Mouse (Mus musculus) limb, embryonic 14.5 days (tissue): Measurements from ENCODE around the gene Atp6v0e. TPM values are rescaled to one million over a fixed set of nuclear protein-coding genes. Genes with fewer than 3 reads are reported as not detected.

Experiments used
- ATAC-seq: fragments of 200-750 bp; cut with Nextera tagmentation; 2 replicates; pipeline ENCODE4 v1.8.0; 2017; ENCODE audit warnings: low read depth, moderate number of reproducible peaks, moderate TSS enrichment; ENCODE audit not compliant: low FRiP score
- DNase-seq: peaks from one replicate; pipeline ENCODE4 v3.0.0-alpha.2; 2015; ENCODE audit warnings: low spot score
- H3K27ac ChIP-seq: fragments of 300-500 bp; sonication (generic); replicated peaks from 2 replicates; pipeline ENCODE4 v1.5.1; 2014; ENCODE audit warnings: low read depth, mild to moderate bottlenecking, low read length, moderate library complexity, mixed read lengths
- H3K27me3 ChIP-seq: fragments of 300-500 bp; sonication (generic); 2 replicates; pipeline ENCODE4 v1.6.1; 2014; ENCODE audit warnings: low read length, mixed read lengths; ENCODE audit not compliant: control insufficient read depth, insufficient read depth
- H3K36me3 ChIP-seq: fragments of 300-500 bp; sonication (generic); 2 replicates; pipeline ENCODE4 v1.6.1; 2014; ENCODE audit warnings: mild to moderate bottlenecking, low read length, moderate library complexity, mixed read lengths; ENCODE audit not compliant: control insufficient read depth, insufficient read depth
- H3K4me1 ChIP-seq: fragments of 300-500 bp; sonication (generic); 2 replicates; pipeline ENCODE4 v1.6.1; 2014; ENCODE audit warnings: antibody characterized with exemption, low read length, mixed read lengths; ENCODE audit not compliant: control insufficient read depth, insufficient read depth
- H3K4me2 ChIP-seq: fragments of 300-500 bp; sonication (generic); replicated peaks from 2 replicates; pipeline ENCODE4 v1.6.1; 2014; ENCODE audit warnings: low read depth, mild to moderate bottlenecking, low read length, moderate library complexity; ENCODE audit not compliant: severe bottlenecking
- H3K4me3 ChIP-seq: fragments of 300-500 bp; sonication (generic); replicated peaks from 2 replicates; pipeline ENCODE4 v1.5.1; 2014; ENCODE audit warnings: low read length
- H3K9ac ChIP-seq: fragments of 300-500 bp; sonication (generic); 2 replicates; pipeline ENCODE4 v1.6.1; 2014; ENCODE audit warnings: mild to moderate bottlenecking, low read depth, low read length, moderate library complexity; ENCODE audit not compliant: severe bottlenecking
- H3K9me3 ChIP-seq: fragments of 300-500 bp; sonication (generic); 2 replicates; pipeline ENCODE4 v1.6.1; 2016; ENCODE audit warnings: low read length; ENCODE audit not compliant: control insufficient read depth
- POLR2A ChIP-seq: fragments of 200-500 bp; IDR thresholded peaks from 2 replicates; pipeline ENCODE4 v1.8.0; 2012; ENCODE audit warnings: inconsistent platforms, mild to moderate bottlenecking, moderate library complexity, borderline replicate concordance; ENCODE audit not compliant: insufficient read depth, insufficient read length; ENCODE audit errors: extremely low read depth
- WGBS: fragments of 180-500 bp; shearing (Covaris S2); extraction: QIAGEN DNeasy Blood & Tissue Kit; methylation state at CpG from one replicate; pipeline ENCODE4 v1.1.7; 2014; 5-methylcytosine and 5-hydroxymethylcytosine counted together
- polyA plus RNA-seq, 2 experiments: library from polyadenylated mRNA; depleted of rRNA in 1 of 2; stranded (reverse) in 1 of 2; unstranded in 1 of 2; fragments of >200 nt; fragmentation: Nextera tagmentation in 1 of 2; extraction: Ambion mirVana in 1 of 2; gene quantifications; 2 replicates each; pipeline versions ENCODE4 v1.2.1 to v1.2.3; 2012 to 2014

Gene Atp6v0e
- polyA plus RNA-seq, 2 experiments: 167 to 228 TPM

DNA sequence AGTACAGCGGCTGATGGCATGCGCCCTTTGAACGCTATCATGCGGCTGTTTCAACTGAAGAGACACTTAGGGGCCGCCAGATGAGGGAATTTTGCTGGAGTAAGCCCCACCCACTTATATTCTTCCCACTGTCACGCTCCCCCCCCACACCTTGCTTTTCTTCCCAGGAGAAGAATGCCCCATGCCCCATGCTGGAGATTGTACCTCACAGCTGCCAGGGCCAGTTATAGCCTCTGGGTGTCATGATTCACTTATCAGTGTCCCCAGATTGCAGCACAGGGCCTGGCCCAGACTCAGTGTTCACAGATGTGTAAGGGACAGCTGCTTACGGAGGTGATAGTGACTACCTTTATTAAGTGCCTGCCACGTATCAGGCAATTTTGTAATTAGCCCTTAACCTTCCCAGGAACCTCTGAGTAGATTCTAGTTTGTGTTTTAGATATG, 17.6 kb upstream of the Atp6v0e start:
- TF ChIP-seq POLR2A: no peak
- H3K36me3 ChIP-seq: peaks cover 88% of the 10 kb centered on the region
- H3K27me3 ChIP-seq: no peaks in the 10 kb centered on the region
- H3K9ac ChIP-seq: no peak overlapping the region
- 92% methylated on average over 8 of the region's 8 CpGs for WGBS
- H3K4me1 ChIP-seq: no peaks in the 10 kb centered on the region
- H3K9me3 ChIP-seq: no peaks in the 10 kb centered on the region
- ATAC-seq (no peak), DNase-seq (no peak)
- no peak overlapping the region for H3K4me3 ChIP-seq
- H3K4me2 ChIP-seq: no peak overlapping the region
- no peak overlapping the region for H3K27ac ChIP-seq

DNA sequence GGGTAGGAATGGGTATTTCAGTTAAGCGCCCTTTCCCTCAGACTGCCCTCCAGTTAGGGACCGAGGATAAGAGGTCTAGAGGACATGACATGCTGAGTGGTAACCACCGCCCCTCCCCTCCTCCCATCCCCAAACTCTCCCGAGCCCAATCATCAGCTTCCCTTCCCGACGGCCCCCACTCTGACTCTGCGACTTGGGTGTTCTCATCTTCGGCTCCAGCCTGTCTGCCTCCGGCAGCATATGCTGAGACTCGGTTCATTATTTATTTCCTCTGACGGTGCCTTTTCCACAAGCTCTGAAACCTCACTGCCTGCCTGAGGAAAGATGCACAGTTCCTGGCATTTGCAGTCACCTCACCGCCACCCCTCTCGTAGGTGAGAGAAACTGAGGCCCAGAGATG, 15.7 kb upstream of the Atp6v0e start:
- Histone ChIP-seq H3K36me3 (peaks cover 72% of the 10 kb centered on the region), H3K9me3 (no peaks in the 10 kb centered on the region), H3K4me1 (no peaks in the 10 kb centered on the region), H3K27ac (0 out of 2 replicates have a peak overlapping the region, but pooled peaks have one; percentile 14), H3K9ac (no peak overlapping the region), H3K27me3 (no peaks in the 10 kb centered on the region), H3K4me3 (no peak overlapping the region), H3K4me2 (no peak overlapping the region)
- ATAC-seq (no peak), DNase-seq (no peak)
- WGBS: 50% methylated on average over 13 of the region's 13 CpGs
- TF ChIP-seq POLR2A: no peak

DNA sequence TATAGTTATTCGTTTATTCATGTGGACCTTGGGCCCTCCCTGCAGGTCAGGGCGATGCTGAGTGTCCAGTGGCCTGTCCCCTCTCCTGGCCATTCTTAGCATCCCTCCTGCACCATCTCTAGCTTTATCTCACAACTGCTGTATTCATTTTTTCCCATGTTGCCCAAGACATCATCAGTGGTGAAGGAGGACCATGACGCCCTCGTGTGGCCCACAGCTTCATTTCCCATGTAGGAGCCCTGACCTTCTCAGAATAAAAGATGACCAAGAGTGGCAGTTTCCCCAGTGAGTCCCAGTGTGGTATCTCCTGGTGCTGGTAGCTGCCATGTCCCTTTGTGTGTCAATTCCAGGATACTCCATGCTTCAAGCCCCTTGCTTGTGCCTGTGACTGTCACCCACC, 13.5 kb upstream of the Atp6v0e start:
- H3K27ac ChIP-seq: no peak overlapping the region
- H3K4me2 ChIP-seq: no peak overlapping the region
- no peak overlapping the region for H3K9ac ChIP-seq
- no peaks in the 10 kb centered on the region for H3K9me3 ChIP-seq
- DNase-seq (no peak), ATAC-seq (no peak)
- H3K36me3 ChIP-seq: peaks cover 71% of the 10 kb centered on the region
- no peak for TF ChIP-seq POLR2A
- H3K4me3 ChIP-seq: no peak overlapping the region
- no peaks in the 10 kb centered on the region for H3K27me3 ChIP-seq
- 89% methylated on average over 4 of the region's 4 CpGs for WGBS
- no peaks in the 10 kb centered on the region for H3K4me1 ChIP-seq

DNA sequence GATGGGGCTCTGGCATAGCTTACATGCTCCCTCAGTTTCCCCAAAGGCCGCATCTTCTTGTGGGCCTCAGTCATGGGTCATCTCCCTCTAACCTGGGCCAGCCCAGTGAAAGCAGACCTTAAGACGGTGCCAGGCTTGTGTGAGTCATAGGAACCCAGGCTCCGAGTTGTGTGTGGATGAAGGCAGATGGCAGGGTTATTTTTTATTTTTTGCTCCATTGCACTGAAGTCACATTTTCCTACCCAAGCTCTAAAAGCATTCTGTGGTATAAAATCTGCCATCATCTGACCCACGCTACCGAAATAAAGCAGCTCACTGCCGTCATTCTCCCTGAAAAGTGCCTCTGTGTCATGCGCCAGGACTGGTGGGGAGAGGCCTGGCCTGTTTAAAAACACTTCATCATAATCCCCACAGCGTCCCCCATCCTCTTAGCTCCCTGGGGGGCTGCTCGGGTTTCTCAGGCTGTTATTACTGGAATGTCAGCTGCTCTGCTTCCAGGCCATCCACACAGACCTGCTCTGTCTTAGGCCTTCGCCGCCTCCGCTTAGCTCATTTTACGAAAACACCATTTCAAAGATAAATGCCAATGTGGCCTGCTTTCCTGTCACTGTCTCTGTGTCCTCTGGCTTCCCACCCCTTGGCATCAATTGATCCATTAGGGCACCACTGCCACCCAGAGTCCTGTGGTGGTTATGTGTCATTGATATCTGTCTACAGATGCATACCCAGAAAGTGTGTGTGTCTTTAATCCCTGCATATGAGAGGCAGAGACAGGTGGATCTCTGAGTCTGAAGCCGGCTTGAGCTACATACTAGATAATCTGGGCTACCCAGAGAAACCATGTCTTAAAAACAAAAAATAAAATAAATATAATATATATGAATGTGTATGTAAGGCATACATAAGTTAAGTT, 12.3 kb upstream of the Atp6v0e start:
- ATAC-seq: peak; percentile 88

DNA sequence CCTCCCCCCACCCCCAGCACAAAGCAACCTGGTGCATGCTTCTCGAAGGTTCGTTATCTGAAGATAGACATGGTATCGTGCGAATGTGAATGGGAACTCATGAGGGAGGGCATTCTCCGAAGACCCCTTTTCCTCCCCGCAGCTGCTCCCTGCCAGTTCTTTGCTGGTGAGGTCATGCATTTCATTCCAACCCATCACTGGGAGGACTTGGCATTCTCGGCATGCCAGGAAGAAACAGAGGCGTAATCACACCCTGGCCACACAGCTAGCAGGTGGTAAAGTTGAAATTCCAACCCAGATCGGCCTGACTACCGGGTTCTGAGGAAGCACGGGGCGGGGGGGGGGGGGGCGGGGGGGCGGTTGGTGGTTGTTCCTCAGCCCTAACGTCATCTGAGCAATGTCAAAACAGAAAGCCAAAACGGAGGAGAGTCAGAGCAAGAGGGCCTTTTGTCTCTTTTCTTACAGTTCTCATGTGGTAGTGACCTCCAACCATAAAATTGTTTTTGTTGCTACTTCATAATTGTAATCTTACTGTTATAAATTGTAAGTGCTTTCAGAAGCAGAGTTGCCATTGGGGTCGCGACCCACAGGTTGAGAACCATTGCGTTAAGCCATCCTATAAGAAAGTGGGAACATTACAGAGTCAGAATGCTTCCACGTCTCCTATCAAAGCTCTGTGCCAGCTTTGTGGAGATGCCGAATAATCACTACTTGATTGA, 4.0 kb upstream of the Atp6v0e start:
- peak; percentile 41 for ATAC-seq
- no peak overlapping the region for H3K4me2 ChIP-seq
- H3K36me3 ChIP-seq: peaks cover 26% of the 10 kb centered on the region
- H3K9me3 ChIP-seq: no peaks in the 10 kb centered on the region
- H3K4me3 ChIP-seq: no peak overlapping the region
- 40% methylated on average over 19 of the region's 21 CpGs for WGBS
- H3K27ac ChIP-seq: no peak overlapping the region
- no peaks in the 10 kb centered on the region for H3K27me3 ChIP-seq
- H3K9ac ChIP-seq: no peak overlapping the region
- H3K4me1 ChIP-seq: peaks cover 7% of the 10 kb centered on the region
- TF ChIP-seq POLR2A: no peak
- DNase-seq: peak; percentile 44

More for the DNA sequence above, 12.3 kb upstream of the Atp6v0e start:
- no peaks in the 10 kb centered on the region for H3K27me3 ChIP-seq
- H3K4me3 ChIP-seq: no peak overlapping the region
- TF ChIP-seq POLR2A: no peak
- H3K9ac ChIP-seq: no peak overlapping the region
- H3K9me3 ChIP-seq: no peaks in the 10 kb centered on the region
- DNase-seq: peak; percentile 82
- H3K36me3 ChIP-seq: peaks cover 71% of the 10 kb centered on the region
- 64% methylated on average over 14 of the region's 14 CpGs for WGBS
- H3K4me2 ChIP-seq: no peak overlapping the region
- no peaks in the 10 kb centered on the region for H3K4me1 ChIP-seq
- H3K27ac ChIP-seq: peak overlapping the region; percentile 65
